Mouse (Mus musculus) mesoderm, embryonic 11.5 days (tissue): ENCODE measurements around the gene Xlr5b.
"Not testable (repeated sequence)": the region's sequence is repeated elsewhere in the genome, so short reads cannot be mapped to it uniquely, and the experiment has no call there.

Experiments used
- DNase-seq: peaks from one replicate; pipeline ENCODE4 v3.0.0-alpha.2; 2012; ENCODE audit warnings: low read depth, low spot score

Gene Xlr5b

DNA sequence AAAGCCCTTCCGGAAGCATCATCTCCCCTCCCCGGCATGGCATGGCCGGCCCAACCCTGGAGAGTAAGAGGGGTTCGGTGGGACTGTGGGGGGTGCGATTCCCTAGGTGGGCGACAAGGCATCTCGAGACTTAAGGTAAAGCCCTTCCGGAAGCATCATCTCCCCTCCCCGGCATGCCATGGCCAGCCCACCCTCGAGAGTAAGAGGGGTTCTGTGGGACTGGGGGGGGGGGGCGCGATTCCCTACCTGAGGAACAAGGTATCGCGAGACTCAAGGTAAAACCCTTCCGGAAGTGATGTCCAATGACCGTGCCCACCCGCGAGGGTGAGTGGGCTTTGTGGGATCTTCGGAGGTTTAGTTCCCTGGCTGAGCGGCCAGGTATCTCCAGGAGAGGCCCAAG is at the start of gene Xlr5b:
Xlr5b (plus strand) TSS at position 301 of the 400 bp plus-strand sequence.
- DNase-seq: not testable (repeated sequence)

- not testable (repeated sequence) for DNase-seq
Observed at GRCm38 (mm10) chrX:73116747-73117146, 31.8 kb upstream of the Xlr5b start, which contains the start of gene Gm14685. Gene Gm14685 (plus strand): TSS chrX:73117047.

- not testable (repeated sequence) for DNase-seq
Observed at GRCm38 (mm10) chrX:73122859-73123829, 25.5 kb upstream of the Xlr5b start.

DNA sequence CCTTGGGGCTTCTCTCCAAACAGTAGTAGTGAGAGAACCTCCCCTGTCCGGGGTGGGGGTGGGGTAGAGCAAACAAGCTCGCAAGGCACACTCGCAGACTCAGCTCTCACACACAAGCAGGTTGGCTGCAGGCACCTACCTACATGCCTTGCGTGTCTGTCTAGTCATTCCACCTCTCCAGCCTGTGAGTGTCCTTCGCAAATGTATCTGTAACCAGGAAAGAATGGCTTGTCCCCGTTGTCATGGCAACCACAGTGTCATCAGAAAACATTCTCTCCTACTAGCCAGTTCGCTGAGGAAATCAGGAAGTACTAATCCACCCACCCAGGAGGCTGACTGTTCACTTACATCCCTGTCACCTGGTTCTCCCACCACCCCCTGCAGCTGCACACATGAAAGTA is 5.4 kb upstream of the Xlr5b start:
- not testable (repeated sequence) for DNase-seq

- DNase-seq: not testable (repeated sequence)
Observed at GRCm38 (mm10) chrX:73149350-73149749, 754 bp downstream of the Xlr5b start, which contains the start of gene DXBay18. Gene DXBay18 (minus strand): TSS chrX:73149450.

DNA sequence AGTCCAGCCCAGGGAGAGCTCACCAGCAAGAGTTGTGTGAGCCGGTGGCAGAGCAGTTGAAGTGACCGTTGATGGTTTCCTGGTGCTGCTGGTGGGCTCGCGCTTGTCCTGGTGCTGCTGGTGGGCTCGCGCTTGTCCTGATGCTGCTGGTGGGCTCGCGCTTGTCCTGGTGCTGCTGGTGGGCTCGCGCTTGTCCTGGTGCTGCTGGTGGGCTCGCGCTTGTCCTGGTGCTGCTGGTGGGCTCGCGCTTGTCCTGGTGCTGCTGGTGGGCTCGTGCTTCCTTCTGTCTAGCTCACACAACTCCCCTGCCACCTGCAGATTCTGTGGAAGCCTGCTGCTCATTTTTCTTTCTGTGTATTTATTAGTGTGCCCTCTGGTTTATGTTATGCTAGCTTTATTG is 28.3 kb downstream of the Xlr5b start, which contains the start of gene Spin2d:
Spin2d (minus strand) TSS at position 101 of the 400 bp plus-strand sequence.
- DNase-seq: not testable (repeated sequence)

DNA sequence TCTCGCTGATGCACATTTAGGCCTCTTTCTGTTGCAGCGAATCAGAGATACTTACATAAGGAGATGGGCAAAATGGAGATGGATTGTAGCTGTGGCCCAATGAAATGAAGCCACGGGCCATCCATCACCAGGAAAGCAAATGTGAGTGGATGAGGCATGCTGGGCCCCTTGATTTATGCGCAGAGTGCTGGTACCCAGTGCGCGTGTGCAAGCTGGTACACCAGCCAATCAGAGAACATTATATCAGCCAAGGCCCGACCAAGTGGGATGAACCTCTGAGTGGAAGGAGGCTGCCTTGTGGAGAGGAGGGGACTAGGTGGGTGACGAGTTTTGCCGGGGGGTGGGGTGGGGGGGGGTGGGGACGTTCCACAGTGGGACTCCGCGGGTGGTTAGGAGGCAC is 43.3 kb downstream of the Xlr5b start, which contains the start of gene Xlr3b:
Xlr3b (plus strand) TSS at position 274 of the 400 bp plus-strand sequence.
- peak; percentile 8 for DNase-seq
